Mouse (Mus musculus) cerebellum, adult 18-20 months (tissue): ENCODE measurements around the gene Ttf1.
A peak's percentile ranks its signal among the peaks of the same experiment; 100 is the strongest.

Experiments
- DNase-seq, 2 experiments: peaks; one replicate each; pipeline ENCODE4 v3.0.0; 2021

Gene Ttf1

DNA sequence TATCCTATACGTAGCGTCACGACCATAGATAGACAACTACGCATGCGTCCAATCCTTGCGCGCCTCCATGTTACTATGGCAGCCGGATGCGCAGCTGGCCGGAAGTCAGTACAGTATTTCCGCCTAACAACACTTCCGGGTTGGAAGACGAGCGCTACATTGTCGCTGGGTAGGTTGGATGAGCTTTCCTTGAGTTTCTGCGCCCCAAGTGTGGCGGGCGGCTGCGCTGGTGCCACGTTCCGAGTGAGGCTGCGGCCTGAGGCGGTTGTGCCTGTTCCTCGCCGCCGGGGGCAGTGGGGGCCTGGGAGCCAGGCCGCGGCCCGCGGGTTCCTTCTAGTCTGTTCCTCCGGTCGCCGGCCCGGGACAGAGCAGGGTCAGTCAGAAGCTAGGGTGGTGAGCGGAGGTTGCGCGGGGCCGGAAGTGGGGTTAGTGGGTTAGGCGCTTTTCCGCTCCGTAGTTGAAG lies at the start of gene Ttf1:
TSS of gene Ttf1 (plus strand) at position 128 of the 463 bp plus-strand sequence.
- peak; percentile 90 to 92 for DNase-seq

DNA sequence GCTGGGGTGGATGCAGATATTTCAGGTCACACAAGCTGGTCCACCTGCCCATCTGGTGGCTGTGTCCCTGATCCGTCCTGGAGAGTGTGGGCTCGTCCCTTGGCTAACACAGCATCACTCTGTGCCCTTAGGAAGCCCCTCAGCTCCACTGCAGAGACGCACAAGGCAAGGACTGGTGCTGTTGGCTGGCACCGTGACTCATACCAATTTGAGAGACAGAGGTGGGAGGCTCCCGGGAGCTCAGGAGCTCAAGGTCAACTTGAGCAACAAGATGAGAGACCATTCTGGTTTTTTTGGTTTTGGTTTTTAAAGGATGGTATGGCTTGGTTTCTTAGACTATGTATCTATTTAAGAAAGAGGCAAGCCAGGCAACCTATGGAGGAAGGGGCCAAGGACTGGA lies 47.5 kb upstream of the Ttf1 start:
- DNase-seq = no peak

DNA sequence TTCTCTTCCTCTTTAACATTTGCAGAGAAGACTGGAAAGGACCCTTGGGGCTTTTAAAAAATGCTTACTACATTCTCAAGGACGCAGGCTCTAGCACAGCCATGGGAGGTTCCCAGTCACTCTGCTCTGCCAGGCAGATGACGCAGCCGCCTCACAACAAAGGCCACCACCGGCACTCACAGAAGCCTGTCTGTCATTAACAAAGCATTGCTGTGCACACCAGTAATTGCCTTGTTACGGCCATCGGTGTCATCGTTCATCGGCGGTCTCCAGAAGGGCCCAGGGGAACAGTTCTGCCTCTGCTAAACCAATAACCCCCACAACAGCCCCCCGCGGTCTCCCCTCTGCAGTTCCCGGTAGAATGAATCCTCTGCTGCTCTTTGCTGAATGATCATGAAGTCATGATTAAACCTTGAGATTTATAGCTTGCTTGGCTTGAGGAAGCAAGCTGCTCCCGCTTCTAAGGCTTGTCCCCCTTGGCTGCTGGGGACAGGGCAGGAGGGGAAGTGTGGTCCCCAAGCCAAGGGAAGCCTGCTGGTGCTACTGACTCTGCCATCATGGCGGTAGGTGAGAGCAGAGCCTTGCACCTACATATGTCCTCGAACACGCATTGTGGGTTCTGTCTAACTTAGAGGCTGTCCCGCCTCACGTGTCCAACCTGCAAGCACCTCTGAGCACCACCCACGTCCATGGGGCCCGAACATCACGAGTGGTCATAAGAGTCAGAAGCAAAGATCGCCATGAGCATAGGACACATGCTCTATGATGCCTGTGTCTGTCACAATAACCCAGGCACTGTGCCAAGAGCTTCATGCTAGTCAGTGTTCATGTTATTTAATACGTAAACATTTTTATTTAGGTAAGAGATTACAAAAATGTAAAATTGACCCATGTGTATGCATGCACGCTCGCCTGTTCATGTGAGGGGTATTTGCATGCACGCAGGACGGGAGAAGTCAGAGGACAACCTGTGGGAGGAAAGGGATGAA lies 43.2 kb upstream of the Ttf1 start:
- no peak for DNase-seq

DNA sequence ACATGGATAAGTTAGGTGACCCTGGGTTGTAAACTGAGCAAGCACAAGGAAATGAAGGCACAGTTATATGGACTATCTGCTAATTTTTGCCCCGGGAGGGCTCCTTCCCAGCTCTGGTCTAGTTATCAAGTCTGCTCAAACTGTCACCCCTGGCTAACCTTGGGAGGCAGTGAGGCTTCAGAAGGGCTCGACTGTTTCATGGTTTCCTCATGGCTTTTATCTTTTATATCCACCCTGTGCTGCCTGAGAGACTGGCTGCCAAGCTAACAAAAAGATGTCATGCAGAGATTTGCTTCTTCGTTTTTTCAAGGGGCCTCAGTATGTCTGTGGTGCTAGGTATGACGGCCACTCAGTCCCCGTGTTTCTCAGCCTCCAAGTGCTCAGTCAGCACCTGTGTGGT lies 41.4 kb upstream of the Ttf1 start:
- no peak for DNase-seq

DNA sequence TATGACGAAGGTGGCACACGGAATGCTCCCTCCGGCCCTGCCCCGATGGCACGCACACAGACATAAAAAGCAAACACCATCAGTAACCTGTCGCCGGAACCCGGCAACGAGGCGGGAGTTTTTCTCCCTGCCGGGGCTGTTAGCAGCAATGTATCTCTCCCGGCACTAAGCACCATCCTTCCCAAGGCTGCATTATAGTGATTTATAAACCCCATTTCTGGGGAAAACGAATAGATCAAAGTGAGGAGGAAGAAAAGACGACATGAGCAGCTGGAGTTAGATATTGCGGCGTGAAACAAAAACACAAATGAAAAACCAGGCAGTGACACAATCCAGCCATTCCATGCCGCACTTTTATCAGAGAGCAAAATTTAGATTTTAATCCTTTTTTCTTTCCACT lies 39.0 kb upstream of the Ttf1 start:
- DNase-seq = no peak

DNA sequence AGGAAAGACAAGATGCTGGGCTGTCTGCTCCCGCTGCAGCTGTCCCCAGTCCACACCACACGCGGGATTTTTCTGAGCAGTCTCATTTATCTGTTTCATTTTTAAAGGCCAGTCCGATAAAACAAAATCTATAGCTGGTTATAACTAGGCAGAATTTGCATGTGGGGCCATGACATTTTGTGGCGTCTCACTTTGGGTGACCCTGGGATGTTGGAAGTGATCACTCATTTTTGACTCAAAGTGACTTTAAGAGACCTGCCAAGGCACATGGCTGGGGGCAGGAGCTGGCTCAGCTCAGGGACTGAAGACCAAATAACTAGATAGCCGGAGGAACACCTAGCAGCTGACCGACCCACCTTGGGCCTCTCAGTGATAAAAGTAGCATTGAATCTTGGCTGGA lies 37.1 kb upstream of the Ttf1 start:
- no peak for DNase-seq

DNA sequence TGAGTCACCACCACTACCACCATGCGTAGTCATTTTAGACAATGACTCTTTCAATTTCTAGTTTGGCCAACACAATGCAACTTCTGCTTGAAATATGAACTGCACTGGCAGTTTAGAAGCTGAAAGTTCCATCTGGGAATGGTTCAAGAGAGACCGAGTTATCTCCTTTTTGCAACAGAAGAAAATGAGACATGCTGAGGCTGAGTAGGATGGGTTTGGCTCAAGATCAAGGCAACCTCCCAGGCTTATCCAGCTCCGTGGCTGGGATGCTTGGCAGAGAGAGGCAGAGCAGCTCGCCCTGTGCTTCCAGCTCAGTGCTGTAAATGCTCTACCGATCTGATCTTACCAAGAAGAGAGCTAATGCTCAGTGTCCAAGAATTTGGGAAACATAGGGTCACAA lies 34.8 kb upstream of the Ttf1 start:
- DNase-seq = no peak

DNA sequence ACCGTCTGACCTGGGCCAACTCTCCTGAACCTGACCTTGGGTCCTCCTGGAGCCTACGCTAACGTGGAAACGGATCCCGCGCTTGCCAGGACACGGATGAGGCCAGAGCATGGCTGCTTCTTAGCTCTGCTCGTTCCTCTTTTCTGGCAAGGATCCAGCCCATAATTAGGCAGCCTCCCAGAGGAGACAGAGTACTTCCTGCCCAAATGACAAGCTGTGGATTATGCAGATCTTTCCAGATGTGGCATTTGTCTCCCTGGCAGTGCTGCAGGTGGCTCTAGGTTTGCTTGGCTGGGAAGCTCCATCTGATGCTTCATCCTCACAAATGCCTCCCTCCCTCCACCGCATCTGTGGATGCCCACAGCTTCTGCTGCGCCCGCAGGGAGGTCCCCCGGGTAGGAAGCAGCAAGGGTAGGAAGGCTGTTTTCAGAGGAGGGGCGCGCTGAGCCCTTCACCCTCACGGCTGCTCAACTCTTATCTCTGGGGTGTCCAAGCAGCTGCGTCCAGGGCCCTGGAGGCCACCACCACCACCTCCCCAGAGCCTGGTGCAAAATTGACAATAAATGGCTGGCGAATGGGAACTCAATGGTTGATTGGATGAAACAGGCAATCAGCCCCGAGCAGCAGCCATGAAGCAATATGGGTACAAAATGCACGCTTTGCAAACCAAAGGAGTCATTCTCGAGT lies 29.9 kb upstream of the Ttf1 start:
- no peak for DNase-seq

DNA sequence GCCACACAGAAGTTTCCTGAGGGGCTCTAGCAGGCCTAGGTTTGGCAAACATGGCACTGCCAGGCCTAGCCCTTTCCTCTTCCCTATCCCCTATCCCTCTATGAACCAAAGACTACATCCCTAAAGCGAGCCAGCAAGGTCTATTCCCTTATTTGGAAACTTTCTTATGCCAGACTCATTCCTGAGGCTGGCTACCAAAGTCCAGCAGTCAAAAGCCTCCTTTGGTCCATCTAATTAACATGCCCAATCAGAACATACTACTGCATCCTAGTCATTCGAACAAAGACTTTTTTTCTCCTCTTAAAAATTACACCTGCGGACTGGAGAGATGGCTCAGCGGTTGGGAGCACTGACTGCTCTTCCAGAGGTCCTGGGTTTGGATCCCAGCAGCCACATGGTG lies 28.1 kb upstream of the Ttf1 start:
- DNase-seq = no peak

DNA sequence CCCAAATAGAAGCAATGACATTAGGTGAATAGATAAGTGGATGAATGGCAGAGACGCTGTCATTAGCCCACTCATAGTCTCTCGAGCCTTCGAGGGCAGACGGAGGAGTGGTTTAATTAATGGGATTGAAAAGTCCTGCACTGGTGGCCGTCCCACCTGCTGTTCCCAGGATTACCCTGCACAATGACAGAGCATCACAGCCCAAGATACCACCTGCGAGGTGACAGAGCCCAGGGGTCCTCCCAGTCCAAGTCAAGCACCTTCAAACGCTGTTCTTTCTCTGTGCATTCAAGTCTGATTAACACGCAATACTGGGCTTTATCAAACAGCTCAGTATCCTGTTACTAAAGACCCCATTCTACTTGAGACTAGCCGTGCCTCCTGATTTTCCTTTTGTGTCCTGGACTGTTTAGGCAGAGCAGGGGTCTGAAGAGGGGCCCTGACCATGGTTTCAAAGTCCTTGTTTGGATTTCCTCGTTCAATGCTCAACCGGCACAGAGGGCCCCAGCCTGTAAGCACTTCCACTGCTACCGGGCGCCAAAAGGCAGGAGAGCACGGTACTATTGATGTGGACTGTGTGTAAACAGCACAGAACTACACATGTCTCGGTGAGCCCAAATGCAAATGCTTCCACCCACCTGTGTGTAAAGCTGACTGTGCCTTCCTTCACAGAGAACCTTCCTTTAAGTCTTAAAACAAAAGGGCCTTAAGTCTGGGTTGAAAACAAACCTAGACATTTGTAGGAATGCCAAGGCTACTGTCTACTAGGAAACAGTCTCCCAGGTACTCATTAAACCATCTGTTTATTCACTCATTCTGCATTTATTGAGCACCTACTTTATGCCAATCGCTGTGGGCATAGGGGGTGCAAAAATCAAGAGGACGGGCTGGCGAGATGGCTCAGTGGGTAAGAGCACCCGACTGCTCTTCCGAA lies 25.3 kb upstream of the Ttf1 start:
- no peak for DNase-seq

DNA sequence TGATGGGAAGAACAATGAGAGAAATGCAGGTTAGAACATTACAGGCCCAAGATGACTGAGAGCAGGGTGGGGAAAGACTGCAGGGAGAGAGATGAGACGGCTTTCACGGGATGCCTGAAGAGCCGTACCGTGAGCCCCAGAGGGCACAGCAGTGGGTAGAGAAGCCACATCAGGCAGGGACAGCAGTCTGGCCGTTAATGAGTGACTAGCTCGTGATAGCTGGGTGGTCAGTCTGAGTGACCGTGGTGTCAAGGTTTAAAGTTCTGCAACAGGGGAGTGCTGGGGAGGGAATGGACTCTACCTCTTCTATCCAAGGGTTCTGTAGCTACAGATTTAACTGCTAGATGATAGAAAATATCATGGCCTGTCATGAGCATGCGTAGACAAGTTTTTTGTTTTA lies 24.4 kb upstream of the Ttf1 start:
- DNase-seq = no peak

DNA sequence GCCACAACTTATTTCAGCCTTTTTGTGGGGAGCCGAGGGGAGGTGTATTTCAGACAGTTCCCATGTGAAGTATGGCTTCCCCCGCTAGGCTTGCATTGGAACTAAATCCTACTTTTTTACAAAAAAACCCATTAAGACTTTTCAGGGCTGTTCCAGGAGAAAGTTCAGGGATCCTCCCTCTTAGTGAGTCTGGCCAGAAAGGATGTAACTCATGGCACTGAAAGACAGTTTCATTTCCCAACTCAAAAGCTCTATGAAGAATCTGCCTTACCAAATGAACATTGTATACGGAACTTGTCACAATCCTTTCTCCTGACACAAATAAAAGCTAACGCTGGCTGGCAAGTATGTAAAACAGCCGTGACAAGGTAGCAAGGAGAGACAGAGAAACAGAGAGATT lies 20.3 kb upstream of the Ttf1 start:
- no peak for DNase-seq

DNA sequence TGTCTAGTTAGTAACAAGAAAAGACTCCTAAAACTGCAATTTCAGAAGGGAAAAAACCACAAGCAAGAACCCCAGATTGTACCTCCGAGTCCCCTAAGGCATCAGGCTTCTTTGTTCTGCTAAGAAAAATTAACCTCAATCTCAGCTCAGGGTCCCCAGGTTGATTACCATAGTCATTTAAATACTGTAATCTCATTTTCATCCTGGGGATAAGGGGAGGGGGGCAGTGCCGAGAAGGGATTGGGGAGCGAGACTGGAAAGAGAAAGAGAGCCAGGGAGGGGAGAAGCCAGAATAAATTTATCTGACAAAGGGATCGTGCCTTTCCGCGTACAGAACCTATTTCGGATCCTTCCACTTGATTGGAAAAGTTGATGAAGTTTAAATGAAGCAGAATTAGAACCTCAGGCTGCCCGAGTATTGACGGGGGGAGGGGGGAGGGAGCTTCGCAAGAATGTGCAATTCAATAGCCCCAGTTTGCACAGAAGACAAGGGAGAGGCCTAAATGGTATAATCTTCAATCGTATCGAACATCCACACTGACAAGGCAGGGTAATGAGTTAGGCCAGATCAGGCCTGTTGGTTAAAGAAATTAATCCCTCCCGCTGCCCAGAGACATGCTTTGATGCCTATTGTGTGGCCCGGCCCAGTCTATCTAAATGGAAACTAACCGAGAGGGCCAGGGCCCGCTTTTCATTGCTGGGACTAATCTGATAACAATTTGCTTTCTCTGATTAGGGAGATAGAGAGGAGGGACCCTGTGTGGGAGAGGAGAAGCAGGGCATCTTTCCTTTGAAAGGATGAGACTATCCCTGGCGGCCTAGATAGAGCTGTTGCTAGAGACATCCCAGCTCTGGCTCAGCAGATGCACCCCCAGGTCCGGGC lies 19.2 kb upstream of the Ttf1 start:
- no peak for DNase-seq

DNA sequence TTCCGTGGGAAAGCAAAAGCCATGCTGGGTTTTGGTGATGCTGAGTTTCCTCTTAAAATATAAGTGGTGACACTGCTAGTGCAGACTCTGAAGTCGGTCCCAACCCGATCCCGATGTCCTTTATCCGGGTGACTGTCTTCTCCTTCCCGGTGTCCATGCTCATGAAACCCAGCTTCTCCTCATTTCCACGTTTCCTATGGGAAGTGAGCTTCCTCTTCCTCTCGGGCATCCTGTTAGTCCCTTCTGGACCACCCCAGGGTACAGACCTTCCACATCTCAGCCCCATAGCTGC lies 18.6 kb upstream of the Ttf1 start:
- no peak for DNase-seq

DNA sequence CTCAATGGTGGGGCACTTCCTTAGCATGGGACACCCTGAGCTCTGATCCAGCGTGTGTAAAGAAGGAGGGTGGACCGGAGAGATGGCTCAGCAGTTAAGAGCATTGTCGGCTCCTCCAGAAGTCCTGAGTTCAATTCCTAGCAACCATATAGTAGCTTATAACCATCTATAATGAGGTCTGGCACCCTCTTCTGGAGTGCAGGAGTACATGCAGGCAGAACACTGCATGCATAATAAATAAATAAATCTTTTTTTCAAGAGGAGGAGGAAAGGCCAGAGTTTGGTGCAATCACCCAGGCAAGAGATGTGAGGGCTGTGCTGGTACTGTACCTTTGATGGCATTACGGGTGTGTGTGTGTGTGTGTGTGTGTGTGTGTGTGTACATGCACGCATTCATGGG lies 17.9 kb upstream of the Ttf1 start:
- DNase-seq = no peak

DNA sequence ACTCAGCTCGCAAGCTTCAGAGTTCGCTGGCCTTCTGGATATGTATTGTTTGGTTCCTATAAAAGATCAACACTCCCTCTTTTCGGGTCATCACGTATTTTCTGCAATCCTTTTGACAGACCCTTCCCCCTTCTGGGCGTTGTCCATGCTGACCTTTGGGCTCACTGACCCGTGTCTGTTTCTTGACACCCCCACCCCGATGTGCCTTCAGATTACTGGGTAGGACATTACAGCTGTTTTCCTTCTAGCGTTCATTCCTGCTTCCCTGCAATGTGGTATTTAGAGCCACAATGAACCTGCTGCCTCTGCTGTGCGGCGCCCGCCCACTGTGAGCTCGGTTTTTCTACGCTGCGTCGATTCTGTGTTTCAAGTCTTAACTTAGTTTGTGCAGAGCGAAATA lies 13.9 kb upstream of the Ttf1 start:
- no peak for DNase-seq

DNA sequence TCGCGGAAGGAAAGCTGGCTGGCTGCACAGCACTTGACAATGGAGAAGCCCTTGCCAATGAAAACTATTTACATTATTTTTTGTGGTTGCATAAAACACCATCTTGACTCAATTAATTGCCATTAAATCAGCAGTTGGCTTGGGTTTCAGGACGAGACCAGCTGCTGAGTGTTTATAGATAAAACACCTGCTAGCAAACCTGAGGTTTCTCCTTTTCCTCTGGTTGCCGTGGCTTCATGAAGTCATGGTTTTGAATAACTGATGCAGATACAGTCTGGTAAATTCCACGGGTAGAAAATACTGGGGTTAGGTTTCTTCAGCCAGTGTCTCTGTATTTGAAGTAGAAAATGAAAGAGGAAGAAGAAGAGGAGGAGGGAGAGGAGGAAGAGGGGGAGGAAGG lies 8.1 kb upstream of the Ttf1 start:
- no peak for DNase-seq

DNA sequence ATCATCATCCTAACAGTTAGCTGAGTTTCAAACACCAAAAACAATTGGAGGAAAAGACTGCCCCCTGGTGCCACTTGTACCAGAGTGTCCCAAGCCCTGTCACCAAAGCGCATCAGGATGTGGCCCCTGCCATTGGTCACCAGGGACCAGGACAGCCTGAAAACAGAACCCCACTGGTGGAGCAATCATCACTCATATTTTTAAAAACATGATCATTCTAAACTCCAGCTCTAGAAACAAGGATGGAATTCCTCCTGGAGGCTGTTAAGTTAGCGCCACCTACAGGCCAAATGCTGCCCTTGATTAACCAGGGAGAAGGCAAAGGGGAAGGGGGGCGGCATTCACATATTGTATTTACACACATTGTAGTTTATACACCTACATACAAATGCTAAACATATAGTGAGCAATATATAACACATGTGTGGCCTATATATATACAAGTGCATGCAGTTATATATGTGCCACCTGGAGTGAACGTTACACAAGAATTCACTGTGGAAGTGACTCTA lies 7.1 kb upstream of the Ttf1 start:
- peak; percentile 46 to 56 for DNase-seq

DNA sequence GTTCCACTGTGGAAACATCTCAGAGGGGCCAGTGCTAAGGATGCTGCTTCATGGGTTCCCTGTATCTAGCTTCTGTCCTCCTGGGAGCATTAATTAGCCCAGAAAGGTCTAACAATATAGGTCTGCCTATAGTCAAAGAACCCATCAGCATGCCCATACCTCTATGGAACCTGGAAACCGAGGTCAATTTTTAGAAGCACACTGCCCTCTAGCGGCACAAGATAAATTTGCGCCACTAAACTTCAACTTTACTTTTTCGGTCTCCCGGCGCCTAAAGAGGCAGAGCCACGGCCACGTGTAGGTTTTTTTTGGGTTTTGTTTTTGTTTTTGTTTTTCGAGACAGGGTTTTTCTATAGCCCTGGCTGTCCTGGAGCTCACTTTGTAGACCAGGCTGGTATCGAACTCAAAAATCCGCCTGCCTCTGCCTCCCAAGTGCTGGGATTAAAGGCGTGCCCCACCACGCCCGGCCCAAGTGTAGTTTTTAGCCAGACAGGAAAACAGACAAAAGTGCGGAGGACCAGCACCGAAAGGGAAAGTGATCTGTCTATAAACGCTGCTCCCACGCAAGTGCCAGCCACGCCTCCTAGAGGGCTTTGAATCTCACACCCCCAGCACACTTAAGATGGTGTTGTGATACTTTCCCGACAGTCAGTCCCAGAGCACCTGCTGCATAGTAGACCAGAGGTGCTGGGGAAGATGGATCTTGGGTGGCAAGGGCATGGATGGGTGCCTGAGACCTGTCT lies 6.1 kb upstream of the Ttf1 start:
- peak; percentile 38 to 69 for DNase-seq

DNA sequence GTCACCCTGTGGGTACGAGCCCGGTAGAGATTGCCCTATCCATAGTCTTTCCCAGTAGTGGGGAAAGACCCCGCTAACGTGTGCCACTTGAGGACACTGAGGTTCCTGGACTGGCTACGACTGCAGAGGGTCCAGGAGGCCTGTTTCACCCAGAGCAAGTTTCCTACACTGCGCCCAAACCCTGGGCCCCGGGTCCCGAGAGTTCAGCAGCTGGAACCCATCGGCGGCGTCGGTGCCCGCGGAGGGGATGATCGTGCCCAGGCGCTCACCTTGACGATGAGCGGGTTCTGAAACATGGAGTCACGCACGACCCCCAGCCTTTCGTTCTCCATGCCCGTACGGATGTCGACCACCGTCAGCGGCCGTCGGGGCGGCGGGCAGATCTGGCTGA lies 5.5 kb upstream of the Ttf1 start:
- no peak for DNase-seq

DNA sequence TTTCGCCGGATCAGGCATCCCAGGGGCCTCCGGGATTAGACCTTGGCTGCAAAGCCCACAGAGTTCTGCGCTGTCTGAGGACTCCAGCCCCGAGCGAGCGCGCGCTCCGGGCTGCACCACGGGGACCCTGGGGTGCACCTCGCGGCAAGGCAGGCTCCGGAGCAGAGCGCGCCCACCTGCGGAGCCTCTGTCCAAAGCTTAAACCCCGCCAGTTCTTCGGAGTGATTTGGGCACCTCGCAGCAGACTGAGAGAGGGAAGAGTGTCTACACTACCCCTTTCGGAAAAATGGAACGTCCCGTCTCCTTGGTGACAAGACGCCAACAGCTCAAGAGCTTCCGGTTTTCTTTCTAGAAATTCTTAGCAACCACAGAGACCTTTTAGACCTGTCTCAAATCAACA lies 5.1 kb upstream of the Ttf1 start, which contains the start of gene Cfap77:
TSS of gene Cfap77 (minus strand) at position 76 of the 400 bp plus-strand sequence.
- DNase-seq = peak in 1 of 2 experiments; percentile 7
